Mouse (Mus musculus) macrophage (primary cell): ENCODE data around the gene Rnls. TPM values are rescaled to one million over a fixed set of nuclear protein-coding genes. Genes with fewer than 3 reads are reported as not detected.

Source experiments
- H3K27ac ChIP-seq: fragments of 350-480 bp; formaldehyde crosslinking; 2 replicates; pipeline ENCODE4 v1.9.0; 2021
- H3K36me3 ChIP-seq: fragments of 350-480 bp; formaldehyde crosslinking; 2 replicates; pipeline ENCODE4 v1.9.0; 2021; ENCODE audit errors: inconsistent target
- H3K4me3 ChIP-seq: fragments of 350-480 bp; formaldehyde crosslinking; 2 replicates; pipeline ENCODE4 v1.9.0; 2021; ENCODE audit errors: inconsistent target
- H3K79me2 ChIP-seq: fragments of 350-480 bp; formaldehyde crosslinking; 2 replicates; pipeline ENCODE4 v1.9.0; 2021; ENCODE audit errors: inconsistent target
- WGBS: methylation state at CpG from one replicate; pipeline ENCODE4 v1.1.7; 2026; ENCODE audit warnings: inconsistent platforms; ENCODE audit not compliant: missing documents; 5-methylcytosine and 5-hydroxymethylcytosine counted together
- polyA plus RNA-seq: library from polyadenylated mRNA; stranded (reverse); fragments of 250-400 nt; gene quantifications from 3 replicates; pipeline ENCODE4 v1.2.4, GENCODE M21; 2018; ENCODE audit warnings: inconsistent platforms

The Rnls gene
- polyA plus RNA-seq, 1 experiment from 2014 or later = 2.7 TPM

GRCm38 (mm10) chr19:33227004-33227403 is 165.1 kb downstream of the Rnls start:
- Histone ChIP-seq H3K27ac (no peak overlapping the region), H3K36me3 (no peaks in the 10 kb centered on the region), H3K79me2 (no peaks in the 10 kb centered on the region), H3K4me3 (no peak overlapping the region)
- 7% methylated on average over 3 of the region's 3 CpGs for WGBS

GRCm38 (mm10) chr19:33225858-33226705 is 166.0 kb downstream of the Rnls start:
- H3K27ac ChIP-seq = no peak overlapping the region
- no peak overlapping the region for H3K4me3 ChIP-seq
- 65% methylated on average over 5 of the region's 5 CpGs for WGBS
- H3K79me2 ChIP-seq = no peaks in the 10 kb centered on the region
- H3K36me3 ChIP-seq = no peaks in the 10 kb centered on the region

DNA sequence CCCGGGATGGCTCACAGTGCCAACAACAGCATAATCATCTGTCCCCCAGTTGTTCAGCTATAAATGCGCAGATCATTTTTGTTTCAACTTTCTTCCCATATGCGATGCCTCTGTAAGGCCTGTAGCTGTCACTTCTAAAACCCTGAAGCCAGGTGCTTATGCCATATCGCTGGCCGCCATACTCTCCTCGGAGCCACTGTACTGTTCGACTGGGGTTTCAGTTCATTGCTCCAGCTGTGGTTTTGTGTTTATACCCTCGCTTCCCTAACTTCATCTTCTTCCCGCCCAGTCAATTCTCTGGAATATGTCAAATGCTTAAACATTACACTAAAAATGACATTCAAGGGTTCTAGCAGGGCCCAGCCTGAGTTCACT is 167.1 kb downstream of the Rnls start:
- Histone ChIP-seq H3K4me3 (no peak overlapping the region), H3K79me2 (no peaks in the 10 kb centered on the region), H3K36me3 (no peaks in the 10 kb centered on the region), H3K27ac (no peak overlapping the region)
- 79% methylated on average over 9 of the region's 9 CpGs for WGBS

DNA sequence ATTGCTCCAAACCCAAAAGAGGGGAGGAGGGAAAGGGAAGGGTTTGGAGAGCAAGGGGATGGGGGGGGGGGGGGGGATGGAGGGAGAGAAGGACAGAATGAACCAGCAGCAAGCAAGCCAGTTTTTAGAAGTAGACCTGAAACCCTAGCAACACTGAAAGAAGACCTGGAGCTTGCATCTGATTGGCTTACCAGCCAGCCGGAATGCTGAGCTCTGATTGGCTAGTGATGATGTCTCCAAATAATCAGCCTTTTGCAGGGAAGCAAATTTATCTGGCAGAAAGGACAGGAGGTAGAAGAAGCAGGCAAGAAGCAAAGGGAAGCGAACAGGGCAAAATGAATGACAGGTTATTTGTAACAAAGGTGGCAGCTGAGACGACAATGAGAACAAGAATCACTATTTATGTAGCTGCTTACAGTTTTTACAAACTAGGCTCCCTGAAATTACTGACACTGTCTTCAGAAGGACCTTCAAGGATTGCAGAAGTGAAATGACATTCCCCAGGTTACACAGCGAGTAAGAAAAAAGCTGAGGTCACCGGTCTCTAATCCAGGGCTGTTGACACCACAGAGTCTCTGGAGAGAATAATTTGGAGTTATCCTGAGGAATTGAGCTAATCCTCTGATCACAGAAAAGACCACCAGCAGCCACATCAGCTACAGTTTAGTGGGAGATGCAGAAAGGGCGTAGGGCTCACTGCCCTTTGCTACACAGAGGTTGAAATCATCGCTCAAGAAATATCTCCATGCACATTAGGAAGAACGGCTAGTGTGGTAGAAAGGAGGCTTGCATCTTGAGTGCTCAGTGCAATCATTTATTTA is 167.7 kb downstream of the Rnls start:
- Histone ChIP-seq H3K4me3 (no peak overlapping the region), H3K36me3 (no peaks in the 10 kb centered on the region), H3K27ac (no peak overlapping the region), H3K79me2 (no peaks in the 10 kb centered on the region)
- WGBS = 51% methylated on average over 8 of the region's 8 CpGs

- no peaks in the 10 kb centered on the region for H3K79me2 ChIP-seq
- no peaks in the 10 kb centered on the region for H3K36me3 ChIP-seq
- H3K27ac ChIP-seq = no peak overlapping the region
- no peak overlapping the region for H3K4me3 ChIP-seq
- WGBS = 42% methylated on average over 5 of the region's 5 CpGs
These were observed 168.3 kb downstream of the Rnls start for GRCm38 (mm10) chr19:33223766-33224165.

DNA sequence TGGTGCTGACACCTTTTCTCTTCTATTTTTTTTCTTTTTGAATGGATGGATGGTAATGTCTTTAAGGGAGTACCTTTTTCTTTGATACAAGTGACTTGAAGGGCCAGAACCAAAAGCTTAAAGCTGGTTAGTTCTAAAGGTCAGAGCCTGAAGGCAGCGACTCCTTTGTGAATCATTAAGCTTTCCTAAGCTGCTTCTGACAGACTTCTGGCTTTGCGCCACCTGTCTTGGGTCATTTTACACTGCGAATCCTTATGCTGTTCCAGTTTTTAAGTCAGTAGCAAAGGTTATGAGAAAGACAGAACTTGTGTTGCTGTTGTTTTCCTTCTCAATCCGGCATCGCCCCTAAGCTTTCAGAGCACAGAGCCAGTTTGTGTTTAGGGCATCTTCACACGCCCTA is 168.8 kb downstream of the Rnls start:
- no peak overlapping the region for H3K4me3 ChIP-seq
- WGBS = 55% methylated on average over 6 of the region's 6 CpGs
- H3K36me3 ChIP-seq = no peaks in the 10 kb centered on the region
- H3K27ac ChIP-seq = no peak overlapping the region
- H3K79me2 ChIP-seq = no peaks in the 10 kb centered on the region

GRCm38 (mm10) chr19:33222595-33223223 is 169.4 kb downstream of the Rnls start:
- 23% methylated on average over 12 of the region's 12 CpGs for WGBS
- Histone ChIP-seq H3K36me3 (no peaks in the 10 kb centered on the region), H3K79me2 (no peaks in the 10 kb centered on the region), H3K27ac (no peak overlapping the region), H3K4me3 (no peak overlapping the region)

GRCm38 (mm10) chr19:33217791-33218300 is 174.2 kb downstream of the Rnls start:
- 59% methylated on average over 6 of the region's 6 CpGs for WGBS
- Histone ChIP-seq H3K79me2 (no peaks in the 10 kb centered on the region), H3K4me3 (no peak overlapping the region), H3K36me3 (no peaks in the 10 kb centered on the region), H3K27ac (no peak overlapping the region)

DNA sequence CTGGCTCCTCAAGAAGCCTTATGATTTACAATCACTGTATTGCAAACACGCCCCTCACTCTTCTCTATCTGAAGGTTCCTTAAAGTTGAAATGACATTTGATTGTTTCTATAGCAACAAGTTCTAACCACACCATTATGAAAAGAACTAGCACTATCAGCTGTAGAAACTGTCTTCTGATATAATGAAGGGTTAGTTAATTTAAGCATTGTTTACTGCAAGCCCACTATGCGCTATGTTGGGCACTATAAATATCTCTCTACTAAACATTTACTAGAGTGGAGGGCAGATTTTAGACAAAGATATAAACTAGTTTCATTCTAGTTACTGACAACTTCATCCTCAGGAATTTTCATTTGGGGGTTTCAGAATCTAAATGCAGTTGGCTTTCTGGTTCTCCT is 182.4 kb downstream of the Rnls start:
- Histone ChIP-seq H3K79me2 (no peaks in the 10 kb centered on the region), H3K27ac (no peak overlapping the region), H3K4me3 (no peak overlapping the region), H3K36me3 (no peaks in the 10 kb centered on the region)
- whole genome bisulfite sequencing = 71% methylated on average over 2 of the region's 2 CpGs

DNA sequence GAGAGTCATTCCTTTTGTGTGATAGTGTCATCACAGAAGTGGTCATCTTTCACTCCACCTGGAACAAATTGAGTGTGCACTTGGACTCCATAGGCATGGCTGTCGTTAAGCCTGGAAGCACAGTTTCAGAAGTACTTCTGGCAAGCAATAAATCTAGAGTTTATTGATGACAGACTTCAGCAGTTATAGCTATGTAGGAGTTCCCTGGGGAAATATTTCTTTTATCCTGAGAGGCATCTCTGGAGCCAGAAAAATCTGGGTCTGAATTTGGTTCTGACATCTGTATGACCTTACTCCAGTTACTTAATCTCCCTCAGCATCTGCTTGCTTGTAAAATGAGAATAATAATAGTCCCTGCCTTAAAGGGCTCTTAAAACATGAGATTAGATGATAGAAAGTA is 184.1 kb downstream of the Rnls start:
- Histone ChIP-seq H3K27ac (no peak overlapping the region), H3K4me3 (no peak overlapping the region), H3K36me3 (no peaks in the 10 kb centered on the region), H3K79me2 (no peaks in the 10 kb centered on the region)
- WGBS = 75% methylated on average over 1 of the region's 1 CpGs

- Histone ChIP-seq H3K79me2 (no peaks in the 10 kb centered on the region), H3K36me3 (no peaks in the 10 kb centered on the region), H3K27ac (no peak overlapping the region), H3K4me3 (no peak overlapping the region)
- WGBS = 30% methylated on average over 2 of the region's 2 CpGs
These were observed 186.7 kb downstream of the Rnls start for GRCm38 (mm10) chr19:33205389-33205788.

DNA sequence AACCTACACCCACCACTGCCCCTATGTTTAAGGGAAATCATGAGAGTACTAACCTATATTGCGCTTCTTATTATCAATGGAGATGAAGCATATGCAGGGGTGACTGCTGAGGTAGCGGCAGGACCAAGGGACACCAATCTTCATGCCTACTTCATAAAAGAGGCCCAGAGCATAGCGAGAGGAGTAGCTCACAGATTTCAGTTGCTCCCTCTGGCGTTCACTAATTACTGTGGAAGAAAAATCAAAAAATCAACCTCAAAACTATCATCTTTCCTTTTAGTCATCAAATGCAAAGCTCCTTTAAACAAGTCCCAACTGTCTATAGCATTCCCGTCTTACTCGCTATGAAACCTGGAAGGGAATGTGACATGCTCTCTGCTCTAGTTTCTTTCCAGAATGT is 189.7 kb downstream of the Rnls start:
- no peak overlapping the region for H3K27ac ChIP-seq
- H3K36me3 ChIP-seq = no peaks in the 10 kb centered on the region
- WGBS = 95% methylated on average over 6 of the region's 6 CpGs
- no peak overlapping the region for H3K4me3 ChIP-seq
- no peaks in the 10 kb centered on the region for H3K79me2 ChIP-seq

GRCm38 (mm10) chr19:33201181-33201580 is 190.9 kb downstream of the Rnls start:
- Histone ChIP-seq H3K79me2 (no peaks in the 10 kb centered on the region), H3K27ac (no peak overlapping the region), H3K4me3 (no peak overlapping the region), H3K36me3 (no peaks in the 10 kb centered on the region)
- 91% methylated on average over 4 of the region's 4 CpGs for WGBS

- Histone ChIP-seq H3K36me3 (no peaks in the 10 kb centered on the region), H3K79me2 (no peaks in the 10 kb centered on the region), H3K27ac (no peak overlapping the region), H3K4me3 (no peak overlapping the region)
- WGBS = 89% methylated on average over 2 of the region's 2 CpGs
These were observed 200.0 kb downstream of the Rnls start for GRCm38 (mm10) chr19:33192064-33192463.

- H3K4me3 ChIP-seq = no peak overlapping the region
- 84% methylated on average over 1 of the region's 1 CpGs for WGBS
- H3K79me2 ChIP-seq = no peaks in the 10 kb centered on the region
- H3K36me3 ChIP-seq = no peaks in the 10 kb centered on the region
- no peak overlapping the region for H3K27ac ChIP-seq
These were observed 203.3 kb downstream of the Rnls start for GRCm38 (mm10) chr19:33188766-33189165.
